Mouse (Mus musculus) stomach, postnatal 0 days (tissue): Measurements from ENCODE around the gene Myh7.
A peak's percentile ranks its signal among the peaks of the same experiment; 100 is the strongest.

Experiments
- CTCF ChIP-seq: IDR thresholded peaks from 2 replicates; pipeline ENCODE4 v1.5.1; 2016; ENCODE audit warnings: antibody characterized with exemption, low read depth, mild to moderate bottlenecking, moderate library complexity
- EP300 ChIP-seq: optimal IDR thresholded peaks from 2 replicates; pipeline ENCODE3; 2016; ENCODE audit warnings: antibody characterized with exemption

DNA sequence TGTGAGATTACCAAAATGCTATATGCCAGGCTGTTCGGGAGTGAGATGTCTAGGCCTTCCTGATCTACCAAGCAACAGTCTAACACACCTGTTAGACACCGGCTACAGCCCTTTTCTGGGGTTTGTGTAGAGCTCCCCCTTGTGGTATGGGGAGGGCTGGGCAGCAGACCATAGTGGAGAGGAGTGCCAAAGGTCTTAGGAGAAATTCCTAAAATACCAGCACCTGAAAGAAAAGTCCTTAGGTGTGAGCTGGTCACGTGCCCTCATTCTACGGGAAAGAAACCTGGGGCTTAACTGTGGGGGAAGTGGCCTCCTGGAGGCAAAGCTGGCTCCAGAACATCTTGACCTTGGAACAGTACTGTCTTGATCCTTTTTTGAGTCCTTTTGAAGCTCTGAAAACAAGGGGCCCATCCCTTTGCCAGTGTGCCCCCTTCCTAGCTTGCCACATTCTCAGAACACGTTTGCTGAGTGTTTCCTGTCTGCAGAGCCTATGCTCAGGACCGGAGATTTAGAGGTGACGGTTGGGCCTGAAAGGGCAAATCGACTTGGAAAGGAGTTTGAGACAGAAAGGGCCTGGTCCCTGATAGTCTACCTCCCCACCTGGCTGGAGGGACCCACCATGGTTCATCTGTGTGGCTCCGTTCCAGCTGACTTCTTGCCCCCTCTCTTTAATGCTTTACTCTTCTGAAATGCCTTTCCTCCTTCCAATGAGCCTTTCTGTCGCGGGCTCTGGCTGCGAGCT, 54.8 kb downstream of the Myh7 start:
- TF ChIP-seq CTCF (peak; percentile 95), EP300 (no peak)
